Mouse (Mus musculus) layer of hippocampus, postnatal 14 days (tissue): Measurements from ENCODE around the gene Tmem184b. TPM values are rescaled to one million over a fixed set of nuclear protein-coding genes. Genes with fewer than 3 reads are reported as not detected.
A peak's percentile ranks its signal among the peaks of the same experiment; 100 is the strongest.

Experiments used
- DNase-seq, 2 experiments: peaks; one replicate each; pipeline ENCODE4 v3.0.0; 2021 to 2022; ENCODE audit warnings: low spot score in 2 of 2, mixed read lengths in 1 of 2
- long read RNA-seq, 2 experiments: library from polyadenylated mRNA; stranded (forward); transcript quantifications; one replicate each; pipeline ENCODE4 v2.0.0; 2021
- total RNA-seq, 2 experiments: library from RNA; stranded (reverse); gene quantifications; 2 replicates each; pipeline ENCODE4 v1.2.3; 2021

Tmem184b gene
- total RNA-seq = 10 to 100 TPM; 47.4 to 49.2 TPM
- long read RNA-seq, experiment 1, transcript Tmem184b-201 (9 exons, 3,627 nt) = minor isoform, 9 of 53 reads
- long read RNA-seq, experiment 1, transcript Tmem184b-204 (10 exons, 3,315 nt) = major isoform, 24 of 53 reads
- long read RNA-seq, experiment 1, partial matches to known transcripts = 10 of 53 reads
- long read RNA-seq, experiment 1, other reads (novel, unspliced or antisense) = 10 of 53 reads
- long read RNA-seq, experiment 2, transcript Tmem184b-204 (10 exons, 3,315 nt) = major isoform, 29 of 68 reads
- long read RNA-seq, experiment 2, transcript Tmem184b-201 (9 exons, 3,627 nt) = minor isoform, 13 of 68 reads
- long read RNA-seq, experiment 2, partial matches to known transcripts = 13 of 68 reads
- long read RNA-seq, experiment 2, other reads (novel, unspliced or antisense) = 12 of 68 reads

DNA sequence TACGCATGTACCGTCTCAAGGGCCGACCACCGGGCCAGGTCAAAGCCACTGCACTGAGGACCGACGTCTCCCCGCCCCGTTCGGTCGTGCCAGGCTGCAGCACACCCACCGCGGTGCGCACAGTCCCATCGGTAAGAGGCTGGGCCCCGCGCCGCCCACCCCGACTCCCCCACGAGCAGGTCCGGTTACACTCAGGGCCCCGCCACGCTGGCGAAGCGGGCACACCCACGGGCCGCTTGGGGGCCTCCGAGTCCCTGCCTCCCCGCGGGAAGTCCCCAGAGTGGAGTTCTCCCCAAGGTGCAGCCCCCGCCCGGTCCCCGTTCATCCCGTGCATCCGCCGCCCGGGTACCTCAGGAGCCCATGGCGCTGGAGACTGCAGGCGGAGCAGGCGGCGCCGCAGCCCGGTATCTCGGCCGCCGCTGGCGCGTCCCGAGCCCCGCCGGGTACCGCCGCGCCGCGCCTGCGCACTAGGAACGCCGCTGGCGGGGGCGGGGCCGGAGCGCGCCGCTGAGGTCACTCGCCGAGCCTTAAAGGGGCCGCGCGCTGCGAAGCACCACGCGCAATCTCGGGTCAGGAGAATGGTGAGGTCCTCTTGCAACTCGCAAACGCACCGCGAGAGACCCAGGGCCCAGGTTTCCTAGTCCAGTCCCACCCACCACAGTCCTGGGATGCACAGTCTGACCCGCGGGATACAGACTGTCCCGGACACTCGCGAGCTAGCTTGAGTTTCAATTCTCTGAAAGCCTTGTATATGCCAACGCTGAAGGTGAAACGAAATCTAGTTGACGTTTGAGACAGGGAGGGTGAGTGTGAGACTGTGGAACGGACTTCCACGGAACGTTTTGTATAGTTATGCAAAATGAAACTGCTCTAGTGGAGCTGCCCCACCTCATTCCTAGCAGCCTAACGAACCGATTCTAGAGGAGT is at the start of gene Tmem184b:
TSS of gene Tmem184b (minus strand) at position 734 of the 927 bp plus-strand sequence.
- DNase-seq = peak; percentile 87 to 88

DNA sequence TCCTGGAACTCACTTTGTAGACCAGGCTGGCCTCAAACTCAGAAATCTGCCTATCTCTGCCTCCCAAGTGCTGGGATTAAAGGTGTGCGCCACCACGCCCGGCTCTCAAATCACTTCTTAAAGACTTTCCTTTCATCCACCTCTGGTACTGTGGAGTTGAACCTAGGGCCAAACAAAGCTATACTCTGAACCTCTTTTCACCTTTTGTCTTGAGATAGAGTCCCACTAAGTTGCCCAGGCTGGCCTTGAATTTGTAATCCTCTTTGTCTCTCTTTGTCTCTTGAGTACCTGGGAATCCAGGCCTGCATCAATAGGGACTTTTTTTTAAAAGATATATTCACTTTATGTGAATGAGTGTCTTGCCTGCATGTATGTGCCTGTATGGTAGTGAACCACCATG is 44.7 kb upstream of the Tmem184b start:
- DNase-seq = no peak

DNA sequence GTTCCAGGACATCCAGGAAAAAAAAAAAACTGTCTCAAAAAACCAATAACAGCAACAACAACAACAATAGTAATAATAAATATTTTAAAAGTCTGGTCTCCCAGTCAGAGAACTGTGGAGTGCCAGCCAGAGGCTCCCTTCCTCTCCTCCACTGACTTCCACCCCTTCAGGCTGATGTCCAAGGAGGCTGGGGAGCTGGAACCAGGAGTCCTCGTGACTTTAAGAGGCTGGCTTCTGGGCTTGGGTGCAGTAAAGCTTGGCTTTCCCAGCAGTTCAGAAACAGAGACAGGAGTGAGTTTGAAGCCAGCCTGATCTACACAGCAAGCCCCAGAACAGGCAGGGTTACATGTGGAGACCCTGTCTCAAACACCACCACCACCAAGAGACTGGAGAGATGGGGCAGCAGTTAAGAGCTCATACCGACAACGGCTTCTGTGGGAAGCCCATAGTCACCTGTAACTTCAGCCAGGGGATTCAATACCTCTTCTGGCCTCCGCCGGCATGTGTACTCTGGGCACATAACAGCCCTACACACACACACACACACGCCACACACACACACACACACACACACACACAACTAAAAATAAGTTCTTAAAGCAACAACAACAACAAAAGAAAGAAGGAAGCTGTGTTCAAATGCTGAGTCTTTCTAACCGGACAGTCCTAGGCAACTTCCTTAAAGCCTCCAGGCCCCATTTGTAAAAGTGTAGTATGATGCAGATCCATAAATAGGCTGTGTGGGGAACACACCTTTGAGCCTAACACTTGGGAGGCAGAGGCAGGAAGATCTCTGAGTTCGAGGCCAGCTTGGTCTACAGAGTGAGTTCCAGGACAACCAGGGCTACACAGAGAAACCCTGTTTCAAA is 42.7 kb upstream of the Tmem184b start:
- no peak for DNase-seq

DNA sequence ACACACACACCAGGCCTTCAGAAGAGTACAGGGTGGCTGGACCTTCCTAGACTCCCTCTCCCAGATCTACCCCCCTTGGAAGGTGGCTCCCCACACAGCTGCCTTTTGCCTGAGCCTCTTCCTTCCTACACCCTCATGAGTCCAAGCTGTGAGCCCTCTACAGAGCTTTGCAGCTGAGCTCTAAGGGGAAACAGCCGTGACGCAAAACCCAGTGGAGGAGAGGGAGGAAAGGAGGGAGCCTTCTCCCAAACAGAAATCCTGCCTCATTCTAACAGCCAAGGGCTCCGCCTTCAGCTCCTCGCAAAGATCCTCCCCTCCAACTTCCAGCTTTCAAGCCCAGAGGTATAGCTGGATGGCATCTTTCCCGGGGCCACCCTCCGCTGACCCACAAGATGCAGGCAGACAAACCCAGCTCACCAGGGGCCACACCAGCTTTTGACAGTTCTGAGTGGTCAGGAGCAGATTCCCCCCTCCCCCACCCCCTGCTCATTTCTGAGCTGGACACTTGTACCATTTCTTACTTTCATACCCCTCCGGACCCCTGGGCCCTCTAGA is 40.6 kb upstream of the Tmem184b start:
- DNase-seq = no peak

DNA sequence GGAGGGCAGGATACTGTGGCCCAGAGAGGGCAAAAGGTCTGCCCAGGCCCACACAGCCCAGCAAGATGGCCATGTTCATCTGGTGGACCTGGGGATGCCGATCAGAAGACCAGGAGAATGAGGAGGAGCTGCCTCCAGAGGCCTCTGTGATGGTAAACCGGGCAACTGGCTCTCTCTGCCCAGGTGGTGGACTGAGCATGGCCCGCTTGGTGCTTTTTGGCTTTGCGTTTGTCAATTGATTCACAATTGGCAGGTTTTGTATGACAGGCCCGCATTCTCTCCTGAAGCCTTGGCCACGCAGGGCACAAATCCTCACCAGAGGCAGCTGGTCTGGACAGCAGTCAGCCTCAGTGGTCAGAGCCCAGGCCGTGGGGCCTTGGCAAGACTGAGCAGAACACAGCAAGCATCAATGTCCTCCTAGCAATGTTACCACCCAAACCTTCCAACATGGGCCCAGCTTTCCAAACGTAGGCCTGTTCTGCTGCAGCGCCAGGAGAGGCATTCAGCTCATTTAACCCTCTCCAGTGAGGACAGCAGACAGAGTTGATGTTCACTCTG is 39.7 kb upstream of the Tmem184b start:
- DNase-seq = no peak

DNA sequence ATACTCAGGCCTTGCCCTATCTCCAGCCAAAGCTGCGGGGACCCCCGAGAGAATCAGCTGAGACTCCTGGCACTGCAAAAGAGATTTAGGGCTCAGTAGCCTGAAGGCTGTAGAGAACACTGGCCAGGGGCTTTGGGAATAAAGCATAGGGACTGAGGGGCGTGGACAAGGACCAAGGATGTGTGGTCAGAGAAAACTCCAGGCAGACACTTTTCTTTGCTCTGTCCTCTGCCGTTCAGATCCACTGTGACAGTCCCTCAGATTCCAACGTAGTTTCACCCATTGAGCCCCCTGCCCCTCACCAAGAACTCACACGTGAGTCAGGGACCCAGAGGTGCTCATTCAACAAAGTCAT is 38.9 kb upstream of the Tmem184b start:
- DNase-seq = no peak

DNA sequence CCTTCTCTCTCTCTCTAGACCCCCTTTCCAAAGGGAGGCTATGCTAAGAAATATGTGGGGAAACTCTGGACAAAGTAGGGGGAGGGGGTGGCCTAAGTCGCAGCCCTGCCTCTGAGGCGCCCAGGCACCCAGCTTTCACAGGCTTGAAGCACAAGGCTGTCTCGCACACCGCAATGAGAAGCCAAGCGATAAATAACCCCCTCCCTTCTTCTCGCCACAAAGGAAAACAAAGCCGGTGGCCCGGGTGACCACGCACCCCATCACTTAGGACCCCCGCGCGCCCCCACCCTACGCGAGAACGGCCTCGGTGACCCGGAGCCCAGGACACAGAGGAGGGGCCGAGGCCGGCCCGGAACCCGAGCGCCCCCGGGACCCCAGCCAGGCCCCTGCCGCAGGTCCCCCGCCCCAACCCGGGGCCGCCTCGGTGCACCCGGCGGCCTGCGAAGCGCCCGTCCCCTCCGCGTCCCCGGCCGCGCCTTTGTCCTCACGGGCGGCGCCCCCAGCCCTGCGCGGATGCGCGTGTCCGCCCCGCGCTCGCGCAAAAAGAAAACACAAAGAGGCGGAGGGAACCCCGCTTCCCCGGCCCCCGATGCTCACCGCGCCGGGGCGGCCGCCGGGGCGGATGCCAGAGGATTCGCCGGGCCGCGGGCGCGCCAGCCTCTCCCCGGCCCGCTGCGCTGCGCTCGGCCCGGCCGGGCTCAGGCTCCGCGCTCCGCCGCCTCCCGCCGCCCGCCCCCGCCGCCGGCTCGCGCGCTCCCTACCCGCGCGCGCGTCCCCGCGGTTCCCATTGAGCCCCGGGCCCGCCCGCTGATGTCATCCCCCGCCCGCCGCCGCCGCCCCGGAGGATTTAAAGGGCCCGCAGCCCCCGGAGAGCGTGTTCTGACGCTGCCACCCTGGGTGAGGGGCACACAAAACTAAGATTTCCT is 38.2 kb upstream of the Tmem184b start:
- peak; percentile 81 to 82 for DNase-seq

DNA sequence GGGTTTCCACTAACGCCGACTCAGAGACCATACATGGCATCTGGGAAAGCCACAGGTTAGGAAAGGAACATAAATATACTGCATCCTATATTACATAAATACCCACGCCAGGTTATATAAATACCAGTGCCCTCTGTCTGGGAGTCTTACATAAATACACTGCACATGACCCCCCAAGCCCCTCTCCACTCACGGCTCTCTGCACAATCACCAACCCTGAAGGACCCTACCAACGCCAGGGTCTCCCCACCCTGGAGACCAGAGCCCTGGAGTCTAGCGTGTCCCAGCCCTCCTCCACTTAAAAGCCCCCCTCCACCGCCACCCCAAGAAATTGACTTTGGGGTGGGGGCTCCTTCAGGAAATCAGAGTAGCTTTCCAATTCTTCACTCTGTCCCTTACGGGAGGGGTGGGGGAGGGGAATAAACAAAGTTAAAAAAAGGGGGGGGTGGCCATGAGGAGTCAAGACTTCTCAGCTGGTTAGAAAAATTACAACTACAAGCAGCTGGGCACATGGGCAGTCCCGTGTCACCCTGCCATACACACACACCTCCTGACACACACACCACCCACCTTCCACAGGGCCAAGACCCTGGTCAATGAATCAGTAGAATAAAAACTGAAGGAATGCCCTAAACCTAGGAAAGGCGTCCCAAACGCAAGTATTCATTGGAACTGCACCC is 37.4 kb upstream of the Tmem184b start:
- DNase-seq = no peak

DNA sequence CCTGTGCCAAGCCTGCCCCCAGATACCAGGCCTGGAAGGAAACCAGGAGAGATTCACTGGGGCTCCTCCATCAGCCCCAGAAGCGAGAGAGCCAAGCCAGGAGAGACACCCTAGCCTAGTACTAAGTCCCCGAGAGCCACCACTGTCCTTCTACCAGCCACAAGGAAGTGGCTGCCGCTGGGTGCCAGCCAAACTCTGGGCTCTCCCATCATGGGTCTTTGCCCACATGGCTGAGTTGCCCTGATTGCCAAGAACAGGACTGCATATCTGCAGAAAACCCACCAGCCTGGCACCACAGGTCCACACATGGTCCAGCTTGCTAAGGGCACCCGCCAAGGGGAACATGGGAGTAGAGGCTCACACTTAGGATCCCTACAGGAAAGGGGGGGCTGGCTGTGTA is 36.9 kb upstream of the Tmem184b start:
- DNase-seq = peak; percentile 61 to 70

DNA sequence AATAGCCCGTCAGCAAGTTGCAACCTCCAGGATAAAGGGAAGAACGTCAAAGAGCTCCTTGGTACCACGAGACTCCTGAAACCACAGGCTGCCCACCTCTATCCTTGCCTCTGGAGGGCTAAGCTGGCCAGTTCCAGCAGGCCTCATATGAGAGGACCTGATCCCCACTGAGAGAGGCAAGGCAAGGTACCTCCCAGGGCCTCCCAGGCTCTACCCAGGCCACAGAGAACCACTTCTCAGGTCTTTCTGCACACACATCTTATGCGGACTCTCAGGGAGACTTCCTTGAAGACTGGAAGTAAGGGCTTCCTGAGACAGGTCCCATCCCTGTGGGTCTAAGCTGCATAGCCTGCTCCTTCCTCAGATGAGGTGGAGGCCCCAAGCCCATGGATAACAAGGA is 36.0 kb upstream of the Tmem184b start:
- no peak for DNase-seq

DNA sequence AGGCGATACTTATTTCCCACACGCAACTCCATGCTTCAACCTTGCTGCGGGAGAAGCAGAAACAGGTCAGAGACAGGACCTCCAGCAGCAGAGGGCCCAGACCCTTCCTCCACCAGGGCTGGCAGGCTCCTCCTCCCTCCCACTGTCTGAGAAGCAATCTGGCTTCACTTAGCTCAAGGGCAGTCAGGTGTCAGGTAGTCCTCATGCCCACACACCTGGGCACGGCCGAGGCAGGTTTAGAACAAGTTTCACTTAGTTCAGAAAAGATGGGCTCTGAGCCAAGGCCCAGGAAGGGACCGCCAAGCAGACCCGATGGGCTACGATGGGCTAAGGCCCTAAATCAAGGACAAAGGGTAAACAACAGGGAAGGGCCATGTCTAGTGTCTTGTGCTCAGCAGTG is 35.4 kb upstream of the Tmem184b start:
- DNase-seq = no peak

DNA sequence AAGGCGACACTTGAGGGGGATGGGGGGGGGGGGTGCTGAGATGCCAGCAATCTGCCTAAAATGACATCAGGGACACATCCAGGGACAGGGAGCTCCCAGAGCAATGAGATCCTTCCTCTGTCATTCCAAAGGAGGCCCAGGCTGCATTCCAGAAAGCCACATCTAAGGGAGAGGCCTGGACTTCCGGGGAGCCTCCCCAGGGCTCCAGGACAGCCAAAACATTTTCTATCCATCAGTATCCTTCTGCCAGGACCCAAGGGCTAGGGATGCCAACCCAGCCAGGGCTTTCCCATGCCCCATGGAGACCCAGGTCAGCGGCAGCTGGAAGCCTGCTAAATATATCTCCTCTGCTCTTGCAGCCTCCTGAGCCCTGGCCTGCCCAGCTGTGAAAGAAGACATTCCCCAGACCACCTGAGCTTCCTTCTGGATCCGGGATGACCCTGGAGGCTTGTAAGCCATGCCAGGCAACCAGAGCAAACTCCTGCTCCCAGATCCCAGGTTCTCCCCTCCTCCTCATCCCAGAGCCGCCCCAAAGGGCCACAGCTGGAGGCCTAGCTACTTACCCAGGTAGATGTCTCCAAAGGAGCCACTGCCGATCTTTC is 34.9 kb upstream of the Tmem184b start:
- no peak for DNase-seq

DNA sequence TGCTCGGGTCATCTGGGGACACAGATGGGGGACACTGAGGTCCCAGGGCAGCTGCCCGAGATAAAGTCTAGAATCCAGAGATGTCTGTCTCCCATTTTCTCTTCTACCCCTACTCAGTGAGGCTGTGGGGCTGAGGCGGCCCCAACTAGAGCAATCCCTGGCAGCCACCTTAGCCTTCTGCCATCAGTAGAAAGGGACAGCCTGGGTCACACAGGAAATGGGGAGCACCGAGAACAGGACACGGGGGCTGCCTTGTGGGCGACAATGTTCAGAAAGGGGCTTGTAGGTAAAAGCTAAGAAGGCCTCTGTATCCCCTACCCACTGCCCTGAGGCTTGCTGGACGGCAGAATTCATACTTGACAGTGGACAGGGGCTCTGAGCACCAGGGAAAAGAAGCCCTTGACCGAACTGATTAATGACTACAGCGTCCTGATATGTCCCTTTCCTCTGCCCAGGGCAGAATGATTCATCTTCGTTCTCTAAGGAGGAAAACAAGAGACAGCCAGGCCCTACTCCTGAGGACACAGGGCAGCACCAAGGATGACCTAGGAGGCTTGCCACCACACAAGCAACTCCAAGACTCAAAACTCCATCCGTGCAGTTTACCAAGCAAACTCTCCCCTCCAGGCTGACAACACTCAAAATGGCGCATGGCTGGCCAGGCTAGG is 34.3 kb upstream of the Tmem184b start:
- DNase-seq = no peak

DNA sequence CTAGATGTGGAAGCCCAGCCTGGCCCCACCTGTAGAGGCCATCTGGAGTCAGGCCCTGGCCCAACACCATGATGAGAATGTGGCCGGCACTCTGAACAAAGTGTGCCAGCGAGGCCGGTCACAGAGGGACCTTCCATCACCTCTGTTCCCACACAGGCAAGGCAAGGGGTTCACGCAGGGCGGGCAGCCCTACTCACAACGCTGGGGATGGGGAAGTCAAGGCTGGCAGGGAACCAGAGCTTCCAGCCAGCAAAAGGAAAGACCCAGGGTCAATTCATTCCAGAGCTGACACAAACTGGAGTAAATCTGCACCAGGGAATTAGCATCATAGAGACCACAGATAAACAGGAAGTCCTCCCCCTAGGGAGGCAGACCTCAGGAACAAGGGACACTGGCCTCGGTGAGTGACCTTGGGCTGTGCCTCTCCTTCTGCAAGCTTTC is 33.1 kb upstream of the Tmem184b start:
- no peak for DNase-seq

DNA sequence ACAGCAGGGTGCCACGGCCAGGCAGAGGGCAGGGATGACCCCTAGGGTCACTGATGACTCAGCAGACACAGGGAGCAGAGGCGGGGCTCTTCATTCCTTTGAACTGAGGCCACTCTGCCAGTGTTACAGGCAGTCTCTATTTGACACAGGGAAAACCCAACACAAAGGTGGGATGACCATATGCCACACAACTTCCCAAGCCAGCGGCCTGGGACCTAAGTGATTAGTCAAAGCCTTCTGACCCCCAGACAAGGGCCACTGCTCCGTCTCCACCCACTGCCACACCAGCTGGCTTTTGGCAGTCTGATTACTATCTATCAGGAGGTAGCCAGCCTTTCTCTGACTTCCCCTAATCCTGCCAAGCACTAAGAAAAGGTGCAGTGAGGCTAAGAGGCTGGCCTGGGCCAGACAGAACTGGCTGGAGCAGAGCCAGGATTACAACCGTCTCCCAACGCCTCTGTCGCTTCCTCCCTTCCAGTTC is 31.9 kb upstream of the Tmem184b start:
- no peak for DNase-seq

DNA sequence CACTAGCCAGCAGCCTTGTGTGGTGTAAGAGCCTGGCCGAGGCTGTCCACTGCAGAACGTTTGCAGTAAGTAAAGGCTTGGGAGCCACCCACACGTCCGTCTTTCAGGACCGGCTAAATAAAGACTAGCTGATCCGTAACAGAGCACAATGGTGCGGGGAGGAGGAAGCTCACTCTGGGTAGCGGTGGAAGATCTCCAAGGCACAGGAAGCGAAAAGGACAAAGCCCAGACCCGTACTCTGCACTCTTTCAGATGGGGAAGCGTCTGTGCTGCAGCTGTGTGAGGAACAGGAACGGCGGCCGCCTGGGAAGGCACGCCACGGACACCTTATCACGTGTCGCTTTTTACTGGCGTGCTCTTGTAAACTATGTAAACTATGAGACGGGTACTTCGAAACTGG is 29.5 kb upstream of the Tmem184b start:
- peak in 1 of 2 experiments; percentile 51 for DNase-seq

DNA sequence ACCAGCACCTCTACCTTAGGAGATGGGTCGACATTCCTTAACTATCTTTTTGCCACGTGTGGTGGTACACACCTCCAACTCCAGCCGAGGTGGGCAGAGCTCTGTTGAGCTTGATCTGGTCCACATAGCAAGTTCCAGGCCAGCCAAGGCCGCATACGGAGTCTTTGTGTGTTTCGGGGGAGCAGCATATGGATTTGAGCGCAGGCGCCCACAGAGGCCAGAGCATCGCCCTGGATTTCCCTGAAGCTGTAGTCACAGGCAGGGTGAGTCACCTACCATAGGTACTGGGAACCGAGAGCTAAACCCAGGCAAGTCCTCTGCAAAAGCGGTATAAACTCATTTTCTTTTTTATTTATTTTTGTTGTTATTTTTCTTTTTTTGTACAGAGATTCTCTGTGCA is 29.0 kb upstream of the Tmem184b start:
- no peak for DNase-seq

DNA sequence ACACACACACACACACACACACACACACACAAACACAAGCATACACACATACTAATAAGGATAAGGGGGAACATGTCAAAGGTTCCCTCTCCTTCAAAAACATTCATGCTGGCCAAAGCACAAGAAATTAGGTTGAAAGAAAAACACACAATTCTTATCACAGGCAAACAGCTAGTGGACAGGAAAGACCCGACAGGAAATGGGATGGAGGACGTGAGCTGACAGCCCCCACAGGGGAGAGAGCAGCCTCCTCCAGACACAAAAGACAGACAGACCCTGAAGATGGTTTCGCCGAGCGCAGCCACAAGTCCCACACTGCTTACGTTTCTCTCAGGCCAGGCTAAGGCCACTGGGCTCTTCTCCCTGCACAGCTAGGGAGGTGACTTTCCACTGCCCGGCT is 28.6 kb upstream of the Tmem184b start:
- no peak for DNase-seq
